Mouse (Mus musculus) ES-E14 (cell line): ENCODE results near the gene March5.

ENCODE experiments used
- CHD2 ChIP-seq: IDR thresholded peaks from 2 replicates; pipeline ENCODE4 v1.6.1; 2014; ENCODE audit warnings: mild to moderate bottlenecking, low read depth, low read length, inconsistent platforms
- HCFC1 ChIP-seq: IDR thresholded peaks from 2 replicates; pipeline ENCODE4 v1.6.1; 2012; ENCODE audit warnings: low read length, inconsistent platforms, borderline replicate concordance; ENCODE audit not compliant: insufficient read depth
- MAFK ChIP-seq: IDR thresholded peaks from 2 replicates; pipeline ENCODE4 v1.6.1; 2014; ENCODE audit warnings: mild to moderate bottlenecking, low read depth, low read length, inconsistent platforms; ENCODE audit not compliant: insufficient read depth
- ZNF384 ChIP-seq: IDR thresholded peaks from 2 replicates; pipeline ENCODE4 v1.6.1; 2012; ENCODE audit warnings: low read depth, low read length, inconsistent platforms

DNA sequence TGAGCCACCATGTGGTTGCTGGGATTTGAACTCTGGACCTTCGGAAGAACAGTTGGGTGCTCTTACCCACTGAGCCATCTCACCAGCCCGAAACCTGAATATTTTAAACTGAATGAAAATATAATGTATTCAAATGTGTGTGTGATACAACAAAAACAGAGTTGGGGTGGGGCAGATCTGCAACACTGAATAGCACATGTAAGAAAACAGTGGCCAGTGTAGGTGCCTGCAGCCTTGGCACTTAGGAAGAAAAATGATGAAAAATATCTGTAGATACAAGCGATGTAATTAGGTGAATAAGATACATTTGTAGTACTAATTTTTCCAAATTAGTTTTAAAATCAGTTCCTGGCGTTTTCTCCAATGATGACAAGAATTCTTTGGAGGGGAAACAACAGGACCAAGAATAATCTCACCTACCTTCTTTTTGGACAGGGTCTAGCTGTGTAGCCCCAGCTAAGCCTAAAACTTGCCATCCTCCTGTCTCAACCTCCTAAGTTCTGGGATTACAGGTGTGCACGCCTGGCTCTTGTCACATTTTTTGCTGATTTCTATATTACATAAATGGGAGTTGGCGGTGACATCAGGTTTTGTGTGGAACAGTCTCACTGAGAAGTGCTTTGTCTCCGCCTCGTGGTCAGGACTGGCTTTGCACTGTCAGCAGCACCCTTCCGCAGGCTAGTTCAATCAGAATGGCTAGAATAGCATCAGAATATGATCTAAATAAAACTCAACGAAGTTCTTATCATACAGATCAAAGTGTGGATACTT lies 58.2 kb downstream of the March5 start:
- TF ChIP-seq HCFC1, result no peak
- peak; percentile 83 for TF ChIP-seq MAFK
- TF ChIP-seq CHD2, result no peak
- no peak for TF ChIP-seq ZNF384
